Comparison of ENCODE assay signal across 9 mouse cellular contexts in genomic region chr5:24550598-24551316, GRCm38 (mm10). TPM values are rescaled to one million over a fixed set of nuclear protein-coding genes. Genes with fewer than 3 reads are reported as not detected.
A peak's percentile ranks its signal among the peaks of the same experiment; 100 is the strongest.
DNase-seq lines count a peak whose midpoint lies in the region; ATAC-seq lines count a peak whose summit lies in the region.
"Had no signal": no experiment of that assay in that cellular context is flagged by ENCODE, and none has a peak within 500 bp of the region (broad histone marks: within the 10 kb centered on the region; RNA-seq: fewer than 3 reads in every experiment).

No protein-coding gene starts in this region.

- DNase-seq in left cerebral cortex, adult 18-20 months (ENCODE audit: low spot score in 2 of 2) = peak; percentile 48 to 71
- no peak for DNase-seq in left cerebral cortex, adult 11 months (ENCODE audit: low spot score)
- DNase-seq in forebrain, embryonic 11.5 days (ENCODE audit: low spot score) = peak; percentile 81
- peak; percentile 17 for DNase-seq in induced T-regulatory cell, adult 2 months (ENCODE audit: low read depth)
- DNase-seq in left cerebral cortex, postnatal 36 days (ENCODE audit: low spot score in 2 of 2) = peak; percentile 63 to 70
- no peak for DNase-seq in spleen, postnatal 4 days (ENCODE audit: low spot score in 2 of 2)
- no peak for DNase-seq in T-cell, adult 2 months (ENCODE audit: low spot score)

- WGBS in forebrain, embryonic 11.5 days = 29% methylated on average over 26 of the region's 26 CpGs
- WGBS in neural tube, embryonic 13.5 days = 18% methylated on average over 26 of the region's 26 CpGs

- no peak overlapping the region for H3K4me3 ChIP-seq in forebrain, embryonic 11.5 days (ENCODE audit: low read depth, low read length)
- H3K4me3 ChIP-seq in neural tube, embryonic 13.5 days = no peak overlapping the region

- intact Hi-C loops in left cerebral cortex, postnatal 36 days (cut with DNase I) = no loop called here

- peaks cover 7% of the 10 kb centered on the region; the same call in 1 of the 2 replicates for H3K4me1 ChIP-seq in forebrain, embryonic 11.5 days (replicated peaks; ENCODE audit: control insufficient read depth, insufficient read depth, low read length)
- peaks cover 31% of the 10 kb centered on the region for H3K4me1 ChIP-seq in neural tube, embryonic 13.5 days (replicated peaks)

- peak overlapping the region; percentile 1; the same call in 1 of the 2 replicates for H3K27ac ChIP-seq in forebrain, embryonic 11.5 days (ENCODE audit: low read depth, low read length)
- peak overlapping the region; percentile 79 for H3K27ac ChIP-seq in neural tube, embryonic 13.5 days (replicated peaks)

- ATAC-seq in forebrain, embryonic 11.5 days (replicated peaks; ENCODE audit: low FRiP score) = peak; percentile 79
- peak; percentile 89 for ATAC-seq in neural tube, embryonic 13.5 days (ENCODE audit: low read depth)

- H3K27me3 ChIP-seq in forebrain, embryonic 11.5 days (ENCODE audit: control insufficient read depth, insufficient read depth, low read length) = no peaks in the 10 kb centered on the region
- peaks cover 6% of the 10 kb centered on the region for H3K27me3 ChIP-seq in neural tube, embryonic 13.5 days

- no peaks in the 10 kb centered on the region for H3K36me3 ChIP-seq in forebrain, embryonic 11.5 days (ENCODE audit: control insufficient read depth, insufficient read depth, low read length)
- no peaks in the 10 kb centered on the region for H3K36me3 ChIP-seq in neural tube, embryonic 13.5 days

- peak overlapping the region; percentile 32; the same call in 1 of the 2 replicates for H3K4me2 ChIP-seq in forebrain, embryonic 11.5 days (ENCODE audit: low read depth, low read length, severe bottlenecking)
- H3K4me2 ChIP-seq in neural tube, embryonic 13.5 days = peak overlapping the region; percentile 41

- no peaks in the 10 kb centered on the region for H3K9me3 ChIP-seq in forebrain, embryonic 11.5 days (ENCODE audit: control insufficient read depth, low read length)
- H3K9me3 ChIP-seq in neural tube, embryonic 13.5 days = peaks cover 1% of the 10 kb centered on the region; the same call in 1 of the 2 replicates

- peak overlapping the region; percentile 30; the same call in 1 of the 2 replicates for H3K9ac ChIP-seq in forebrain, embryonic 11.5 days (ENCODE audit: low read length)
- peak overlapping the region; percentile 4; the same call in 1 of the 2 replicates for H3K9ac ChIP-seq in neural tube, embryonic 13.5 days

RNA-seq across cellular contexts. Expression of gene 4931409K22Rik, which starts 5.9 kb away (rescaled TPM):
- not detected for total RNA-seq in left cerebral cortex, adult 18-20 months (2021)
- polyA plus RNA-seq in forebrain, embryonic 11.5 days (2014; fragmentation: Nextera tagmentation; extraction: Ambion mirVana) = 0.20 TPM in 1 of 2 replicates, not detected in the other
- total RNA-seq in left cerebral cortex, postnatal 36 days (2021) = under 1 TPM in 1 of 2 experiments, not detected in 1; 0.23 TPM
- polyA plus RNA-seq in neural tube, embryonic 13.5 days (2015; fragmentation: Nextera tagmentation; extraction: Ambion mirVana) = 0.08 and 0.17 TPM in 2 replicates
- polyA plus RNA-seq: large intestine, adult 2 months had no signal

RNA-seq across cellular contexts. Expression of gene Asb10, which starts 10.0 kb away (rescaled TPM):
- total RNA-seq in left cerebral cortex, adult 18-20 months (2021) = not detected
- 0.11 TPM in 1 of 2 replicates, not detected in the other for polyA plus RNA-seq in forebrain, embryonic 11.5 days (2014; fragmentation: Nextera tagmentation; extraction: Ambion mirVana)
- under 1 TPM in 1 of 2 experiments, not detected in 1; 0.27 TPM for total RNA-seq in left cerebral cortex, postnatal 36 days (2021)
- polyA plus RNA-seq in neural tube, embryonic 13.5 days (2015; fragmentation: Nextera tagmentation; extraction: Ambion mirVana) = 0.15 and 0.25 TPM in 2 replicates

RNA-seq across cellular contexts. Expression of gene Gbx1, which starts 23.8 kb away (rescaled TPM):
- under 1 TPM; 0.21 to 0.33 TPM for total RNA-seq in left cerebral cortex, adult 18-20 months (2021)
- 0.64 and 0.79 TPM in 2 replicates for polyA plus RNA-seq in forebrain, embryonic 11.5 days (2014; fragmentation: Nextera tagmentation; extraction: Ambion mirVana)
- total RNA-seq in left cerebral cortex, postnatal 36 days (2021) = under 1 TPM in 1 of 2 experiments, not detected in 1; 0.61 TPM
- polyA plus RNA-seq in neural tube, embryonic 13.5 days (2015; fragmentation: Nextera tagmentation; extraction: Ambion mirVana) = 11.2 and 16.1 TPM in 2 replicates

RNA-seq across cellular contexts. Expression of gene Abcf2, which starts 26.5 kb away (rescaled TPM):
- total RNA-seq in left cerebral cortex, adult 18-20 months (2021) = 10 to 100 TPM; 89.7 to 90.5 TPM
- 153 and 165 TPM in 2 replicates for polyA plus RNA-seq in forebrain, embryonic 11.5 days (2014; fragmentation: Nextera tagmentation; extraction: Ambion mirVana)
- 10 to 100 TPM; 85.2 to 90.3 TPM for total RNA-seq in left cerebral cortex, postnatal 36 days (2021)
- polyA plus RNA-seq in neural tube, embryonic 13.5 days (2015; fragmentation: Nextera tagmentation; extraction: Ambion mirVana) = 91.2 and 99.1 TPM in 2 replicates

RNA-seq across cellular contexts. Expression of gene Chpf2, which starts 35.8 kb away (rescaled TPM):
- 10 to 100 TPM; 65.9 to 76.4 TPM for total RNA-seq in left cerebral cortex, adult 18-20 months (2021)
- polyA plus RNA-seq in forebrain, embryonic 11.5 days (2014; fragmentation: Nextera tagmentation; extraction: Ambion mirVana) = 11.4 and 11.5 TPM in 2 replicates
- total RNA-seq in left cerebral cortex, postnatal 36 days (2021) = 10 to 100 TPM; 69.2 to 76.9 TPM
- 19.1 and 19.9 TPM in 2 replicates for polyA plus RNA-seq in neural tube, embryonic 13.5 days (2015; fragmentation: Nextera tagmentation; extraction: Ambion mirVana)

Comparison
In these comparisons a context has a peak if more than half of its experiments do, and no peak if none do; other contexts are left out.
1. DNase-seq: peak in left cerebral cortex, adult 18-20 months (2 of 2), forebrain, embryonic 11.5 days (single experiment), induced T-regulatory cell, adult 2 months (single experiment) and left cerebral cortex, postnatal 36 days (2 of 2); none in left cerebral cortex, adult 11 months (single experiment), spleen, postnatal 4 days (0 of 2) and T-cell, adult 2 months (single experiment).